Mouse (Mus musculus): Measurements from ENCODE around the gene Defb45. TPM values are rescaled to one million over a fixed set of nuclear protein-coding genes. Genes with fewer than 3 reads are reported as not detected.

Defb45 gene
- polyA plus RNA-seq, 1 experiment from 2014 or later = not detected

GRCm38 (mm10) chr2:152626774-152627591, 27.8 kb upstream of the Defb45 start, which contains the start of gene Rem1:
Gene Rem1, plus strand, starts transcription at chr2:152626951.
- Histone ChIP-seq H3K27ac (peak within 1 kb of the TSS; percentile 58), H3K27me3 (replicated peaks) (peaks cover 18% of the 10 kb centered on the region), H3K4me2 (peak within 1 kb of the TSS; percentile 63), H3K9ac (peak within 1 kb of the TSS; percentile 33; the same call in 1 of the 2 replicates), H3K4me3 (replicated peaks) (peak within 1 kb of the TSS; percentile 52), H3K36me3 (no peaks in the 10 kb centered on the region), H3K9me3 (no peaks in the 10 kb centered on the region), H3K4me1 (peaks cover 12% of the 10 kb centered on the region; the same call in 1 of the 2 replicates)
- peak; percentile 78 for ATAC-seq (ENCODE audit: insufficient read depth, low FRiP score, low read depth)
- 1% methylated on average over 59 of the region's 59 CpGs for WGBS

GRCm38 (mm10) chr2:152625256-152625655, 26.1 kb upstream of the Defb45 start:
- peaks cover 12% of the 10 kb centered on the region; the same call in 1 of the 2 replicates for H3K4me1 ChIP-seq
- no peak overlapping the region for H3K4me2 ChIP-seq

GRCm38 (mm10) chr2:152624566-152624965, 25.4 kb upstream of the Defb45 start:
- no peak overlapping the region for H3K9ac ChIP-seq
- H3K4me3 ChIP-seq (replicated peaks) = no peak overlapping the region
- ATAC-seq (ENCODE audit: insufficient read depth, low FRiP score, low read depth) = no peak
- H3K4me2 ChIP-seq = no peak overlapping the region
- H3K27ac ChIP-seq = no peak overlapping the region
- H3K36me3 ChIP-seq = no peaks in the 10 kb centered on the region
- H3K4me1 ChIP-seq = peaks cover 12% of the 10 kb centered on the region; the same call in 1 of the 2 replicates
- 90% methylated on average over 2 of the region's 2 CpGs for WGBS
- H3K9me3 ChIP-seq = no peaks in the 10 kb centered on the region
- H3K27me3 ChIP-seq (replicated peaks) = peaks cover 18% of the 10 kb centered on the region

More at GRCm38 (mm10) chr2:152625256-152625655, 26.1 kb upstream of the Defb45 start:
- H3K4me3 ChIP-seq (replicated peaks) = no peak overlapping the region
- H3K36me3 ChIP-seq = no peaks in the 10 kb centered on the region
- no peak overlapping the region for H3K9ac ChIP-seq
- H3K27me3 ChIP-seq (replicated peaks) = peaks cover 18% of the 10 kb centered on the region
- 16% methylated on average over 1 of the region's 1 CpGs for WGBS
- ATAC-seq (ENCODE audit: insufficient read depth, low FRiP score, low read depth) = no peak
- H3K27ac ChIP-seq = no peak overlapping the region
- no peaks in the 10 kb centered on the region for H3K9me3 ChIP-seq

GRCm38 (mm10) chr2:152622953-152623352, 23.8 kb upstream of the Defb45 start, which contains the start of gene Defb25:
Gene Defb25, minus strand, starts transcription at chr2:152623053.
- H3K4me2 ChIP-seq = no peak within 1 kb of the TSS
- H3K27me3 ChIP-seq (replicated peaks) = peaks cover 14% of the 10 kb centered on the region
- ATAC-seq (ENCODE audit: insufficient read depth, low FRiP score, low read depth) = no peak
- H3K4me3 ChIP-seq (replicated peaks) = no peak within 1 kb of the TSS
- H3K36me3 ChIP-seq = no peaks in the 10 kb centered on the region
- 75% methylated on average over 7 of the region's 7 CpGs for WGBS
- no peaks in the 10 kb centered on the region for H3K9me3 ChIP-seq
- H3K4me1 ChIP-seq = peaks cover 9% of the 10 kb centered on the region; the same call in 1 of the 2 replicates
- no peak within 1 kb of the TSS for H3K27ac ChIP-seq
- H3K9ac ChIP-seq = no peak within 1 kb of the TSS

- Histone ChIP-seq H3K4me1 (peaks cover 9% of the 10 kb centered on the region; the same call in 1 of the 2 replicates), H3K4me3 (replicated peaks) (no peak overlapping the region), H3K9ac (no peak overlapping the region), H3K9me3 (no peaks in the 10 kb centered on the region), H3K27me3 (replicated peaks) (peaks cover 13% of the 10 kb centered on the region), H3K4me2 (no peak overlapping the region), H3K36me3 (no peaks in the 10 kb centered on the region), H3K27ac (no peak overlapping the region)
- ATAC-seq (ENCODE audit: insufficient read depth, low FRiP score, low read depth) = no peak
- WGBS = 87% methylated on average over 13 of the region's 13 CpGs
Observed at GRCm38 (mm10) chr2:152622151-152622550, 23.0 kb upstream of the Defb45 start.

- Histone ChIP-seq H3K9me3 (no peaks in the 10 kb centered on the region), H3K4me3 (replicated peaks) (no peak overlapping the region), H3K36me3 (no peaks in the 10 kb centered on the region), H3K4me1 (no peaks in the 10 kb centered on the region), H3K27me3 (replicated peaks) (no peaks in the 10 kb centered on the region; the same call in 1 of the 2 replicates), H3K4me2 (no peak overlapping the region), H3K27ac (no peak overlapping the region), H3K9ac (no peak overlapping the region)
- no peak for ATAC-seq (ENCODE audit: insufficient read depth, low FRiP score, low read depth)
- 64% methylated on average over 9 of the region's 9 CpGs for WGBS
Observed at GRCm38 (mm10) chr2:152620367-152621134, 21.4 kb upstream of the Defb45 start.

- H3K9ac ChIP-seq = no peak overlapping the region
- ATAC-seq (ENCODE audit: insufficient read depth, low FRiP score, low read depth) = no peak
- WGBS = 62% methylated on average over 5 of the region's 5 CpGs
- no peaks in the 10 kb centered on the region for H3K9me3 ChIP-seq
- H3K4me2 ChIP-seq = no peak overlapping the region
- no peak overlapping the region for H3K4me3 ChIP-seq (replicated peaks)
- H3K27me3 ChIP-seq (replicated peaks) = no peaks in the 10 kb centered on the region
- H3K27ac ChIP-seq = no peak overlapping the region
- no peaks in the 10 kb centered on the region for H3K36me3 ChIP-seq
- H3K4me1 ChIP-seq = no peaks in the 10 kb centered on the region
Observed at GRCm38 (mm10) chr2:152617374-152617773, 18.2 kb upstream of the Defb45 start.

GRCm38 (mm10) chr2:152616470-152616869, 17.3 kb upstream of the Defb45 start:
- WGBS = 71% methylated on average over 6 of the region's 6 CpGs

GRCm38 (mm10) chr2:152615563-152615962, 16.4 kb upstream of the Defb45 start:
- Histone ChIP-seq H3K4me1 (no peaks in the 10 kb centered on the region), H3K4me3 (replicated peaks) (no peak overlapping the region), H3K27me3 (replicated peaks) (no peaks in the 10 kb centered on the region), H3K9me3 (no peaks in the 10 kb centered on the region), H3K27ac (no peak overlapping the region), H3K4me2 (no peak overlapping the region), H3K9ac (no peak overlapping the region), H3K36me3 (no peaks in the 10 kb centered on the region)
- ATAC-seq (ENCODE audit: insufficient read depth, low FRiP score, low read depth) = peak; percentile 39; the same call in 1 of the 2 replicates
- 9% methylated on average over 7 of the region's 7 CpGs for WGBS

More at GRCm38 (mm10) chr2:152616470-152616869, 17.3 kb upstream of the Defb45 start:
- H3K9ac ChIP-seq = no peak overlapping the region
- H3K27ac ChIP-seq = no peak overlapping the region
- H3K4me3 ChIP-seq (replicated peaks) = no peak overlapping the region
- H3K27me3 ChIP-seq (replicated peaks) = no peaks in the 10 kb centered on the region
- H3K4me1 ChIP-seq = no peaks in the 10 kb centered on the region
- H3K4me2 ChIP-seq = no peak overlapping the region
- H3K36me3 ChIP-seq = no peaks in the 10 kb centered on the region
- no peak for ATAC-seq (ENCODE audit: insufficient read depth, low FRiP score, low read depth)
- H3K9me3 ChIP-seq = no peaks in the 10 kb centered on the region

GRCm38 (mm10) chr2:152612193-152612592, 13.0 kb upstream of the Defb45 start:
- Histone ChIP-seq H3K4me3 (replicated peaks) (no peak overlapping the region), H3K36me3 (no peaks in the 10 kb centered on the region), H3K9me3 (no peaks in the 10 kb centered on the region), H3K27ac (no peak overlapping the region), H3K9ac (no peak overlapping the region), H3K27me3 (replicated peaks) (no peaks in the 10 kb centered on the region), H3K4me1 (no peaks in the 10 kb centered on the region), H3K4me2 (no peak overlapping the region)
- WGBS = 29% methylated on average over 8 of the region's 8 CpGs
- no peak for ATAC-seq (ENCODE audit: insufficient read depth, low FRiP score, low read depth)

- WGBS = 91% methylated on average over 1 of the region's 1 CpGs
- Histone ChIP-seq H3K36me3 (no peaks in the 10 kb centered on the region), H3K9ac (no peak overlapping the region), H3K4me1 (no peaks in the 10 kb centered on the region), H3K27me3 (replicated peaks) (no peaks in the 10 kb centered on the region), H3K4me3 (replicated peaks) (no peak overlapping the region), H3K27ac (no peak overlapping the region), H3K9me3 (no peaks in the 10 kb centered on the region), H3K4me2 (no peak overlapping the region)
- no peak for ATAC-seq (ENCODE audit: insufficient read depth, low FRiP score, low read depth)
Observed at GRCm38 (mm10) chr2:152608719-152609118, 9.5 kb upstream of the Defb45 start.

- Histone ChIP-seq H3K4me3 (replicated peaks) (no peak overlapping the region), H3K9ac (no peak overlapping the region), H3K4me2 (no peak overlapping the region), H3K36me3 (no peaks in the 10 kb centered on the region), H3K4me1 (no peaks in the 10 kb centered on the region), H3K9me3 (no peaks in the 10 kb centered on the region), H3K27me3 (replicated peaks) (no peaks in the 10 kb centered on the region), H3K27ac (no peak overlapping the region)
- WGBS = 31% methylated on average over 6 of the region's 6 CpGs
- ATAC-seq (ENCODE audit: insufficient read depth, low FRiP score, low read depth) = no peak
Observed at GRCm38 (mm10) chr2:152607746-152608145, 8.5 kb upstream of the Defb45 start.

Data from stomach, embryonic 15.5 days (tissue).